Mouse (Mus musculus) midbrain, embryonic 11.5 days (tissue): ENCODE results near the gene Ttc25. TPM values are rescaled to one million over a fixed set of nuclear protein-coding genes. Genes with fewer than 3 reads are reported as not detected.

Experiments
- ATAC-seq: fragments of 200-750 bp; cut with Nextera tagmentation; 2 replicates; pipeline ENCODE4 v1.8.0; 2017; ENCODE audit warnings: moderate TSS enrichment, moderate library complexity; ENCODE audit not compliant: low FRiP score
- DNase-seq: peaks from one replicate; pipeline ENCODE4 v3.0.0; 2015; ENCODE audit warnings: low spot score; ENCODE audit errors: missing footprints
- H3K27ac ChIP-seq: fragments of 300-500 bp; sonication (generic); 2 replicates; pipeline ENCODE4 v1.5.1; 2014; ENCODE audit warnings: low read depth, low read length
- H3K27me3 ChIP-seq: fragments of 300-500 bp; sonication (generic); 2 replicates; pipeline ENCODE4 v1.6.1; 2014; ENCODE audit warnings: mild to moderate bottlenecking, low read length, moderate library complexity, mixed read lengths; ENCODE audit not compliant: control insufficient read depth, insufficient read depth
- H3K36me3 ChIP-seq: fragments of 300-500 bp; sonication (generic); 2 replicates; pipeline ENCODE4 v1.6.1; 2014; ENCODE audit warnings: mild to moderate bottlenecking, low read length, moderate library complexity, mixed read lengths; ENCODE audit not compliant: control insufficient read depth, insufficient read depth
- H3K4me1 ChIP-seq: fragments of 300-500 bp; sonication (generic); 2 replicates; pipeline ENCODE4 v1.6.1; 2014; ENCODE audit warnings: low read length; ENCODE audit not compliant: control insufficient read depth, insufficient read depth
- H3K4me2 ChIP-seq: fragments of 300-500 bp; sonication (generic); 2 replicates; pipeline ENCODE4 v1.6.1; 2014; ENCODE audit warnings: mild to moderate bottlenecking, moderate library complexity
- H3K4me3 ChIP-seq: fragments of 300-500 bp; sonication (generic); 2 replicates; pipeline ENCODE4 v1.5.1; 2014; ENCODE audit warnings: low read depth, low read length
- H3K9ac ChIP-seq: fragments of 300-500 bp; sonication (generic); 2 replicates; pipeline ENCODE4 v1.6.1; 2014; ENCODE audit warnings: low read length
- H3K9me3 ChIP-seq: fragments of 300-500 bp; sonication (generic); 2 replicates; pipeline ENCODE4 v1.6.1; 2016; ENCODE audit warnings: low read length; ENCODE audit not compliant: control insufficient read depth
- WGBS: fragments of 180-500 bp; shearing (Covaris S2); extraction: QIAGEN DNeasy Blood & Tissue Kit; methylation state at CpG from one replicate; pipeline ENCODE4 v1.1.7; 2014; 5-methylcytosine and 5-hydroxymethylcytosine counted together
- polyA plus RNA-seq: library from polyadenylated mRNA; unstranded; fragments of >200 nt; fragmentation: Nextera tagmentation; extraction: Ambion mirVana; gene quantifications from 2 replicates; pipeline ENCODE4 v1.2.1, GENCODE M21; 2014

Ttc25 gene
- polyA plus RNA-seq, 1 experiment from 2014 or later = 1.8 TPM

GRCm38 (mm10) chr11:100574188-100574587 lies 28.8 kb downstream of the Ttc25 start:
- H3K9me3 ChIP-seq = no peaks in the 10 kb centered on the region
- ATAC-seq (no peak), DNase-seq (no peak)
- WGBS = 89% methylated on average over 3 of the region's 3 CpGs
- H3K4me1 ChIP-seq = peaks cover 18% of the 10 kb centered on the region
- no peak overlapping the region for H3K9ac ChIP-seq
- no peak overlapping the region for H3K4me3 ChIP-seq
- H3K27me3 ChIP-seq = peaks cover 5% of the 10 kb centered on the region
- H3K4me2 ChIP-seq = peak overlapping the region; percentile 85; the same call in 1 of the 2 replicates
- no peak overlapping the region for H3K27ac ChIP-seq
- peaks cover 2% of the 10 kb centered on the region; the same call in 1 of the 2 replicates for H3K36me3 ChIP-seq

- peak; percentile 64; the same call in 1 of the 2 replicates for ATAC-seq
- DNase-seq = peak; percentile 95
- Histone ChIP-seq H3K9me3 (no peaks in the 10 kb centered on the region), H3K27ac (no peak within 1 kb of the TSS), H3K4me1 (peaks cover 18% of the 10 kb centered on the region), H3K4me2 (peak within 1 kb of the TSS; percentile 85), H3K4me3 (peak within 1 kb of the TSS; percentile 61), H3K36me3 (peaks cover 2% of the 10 kb centered on the region; the same call in 1 of the 2 replicates), H3K27me3 (peaks cover 5% of the 10 kb centered on the region), H3K9ac (peak within 1 kb of the TSS; percentile 68)
- WGBS = 3% methylated on average over 47 of the region's 47 CpGs
These were observed 29.5 kb downstream of the Ttc25 start, which contains the start of gene Cnp for GRCm38 (mm10) chr11:100574708-100575483. Cnp (plus strand) TSS chr11:100574904.

GRCm38 (mm10) chr11:100575484-100575855 lies 30.1 kb downstream of the Ttc25 start:
- H3K4me1 ChIP-seq = peaks cover 18% of the 10 kb centered on the region
- H3K27ac ChIP-seq = no peak overlapping the region

GRCm38 (mm10) chr11:100576256-100576655 lies 30.8 kb downstream of the Ttc25 start:
- Histone ChIP-seq H3K27ac (no peak overlapping the region), H3K9me3 (no peaks in the 10 kb centered on the region), H3K4me1 (peaks cover 11% of the 10 kb centered on the region), H3K27me3 (peaks cover 5% of the 10 kb centered on the region), H3K9ac (no peak overlapping the region), H3K36me3 (peaks cover 3% of the 10 kb centered on the region), H3K4me2 (no peak overlapping the region), H3K4me3 (no peak overlapping the region)
- no peak for ATAC-seq
- no peak for DNase-seq
- WGBS = 69% methylated on average over 21 of the region's 21 CpGs

More at GRCm38 (mm10) chr11:100575484-100575855, 30.1 kb downstream of the Ttc25 start:
- peaks cover 2% of the 10 kb centered on the region; the same call in 1 of the 2 replicates for H3K36me3 ChIP-seq
- H3K9me3 ChIP-seq = no peaks in the 10 kb centered on the region
- WGBS = 17% methylated on average over 2 of the region's 2 CpGs
- peak overlapping the region; percentile 85 for H3K4me2 ChIP-seq
- DNase-seq (no peak), ATAC-seq (peak; percentile 55; the same call in 1 of the 2 replicates)
- H3K27me3 ChIP-seq = peaks cover 5% of the 10 kb centered on the region
- peak overlapping the region; percentile 61 for H3K4me3 ChIP-seq
- peak overlapping the region; percentile 68 for H3K9ac ChIP-seq

GRCm38 (mm10) chr11:100577852-100578599 lies 32.6 kb downstream of the Ttc25 start:
- no peak overlapping the region for H3K4me3 ChIP-seq
- DNase-seq = no peak
- no peaks in the 10 kb centered on the region for H3K9me3 ChIP-seq
- peaks cover 16% of the 10 kb centered on the region for H3K36me3 ChIP-seq
- 84% methylated on average over 8 of the region's 8 CpGs for WGBS
- no peak for ATAC-seq
- H3K27ac ChIP-seq = no peak overlapping the region
- H3K9ac ChIP-seq = no peak overlapping the region
- H3K27me3 ChIP-seq = no peaks in the 10 kb centered on the region
- no peak overlapping the region for H3K4me2 ChIP-seq
- peaks cover 11% of the 10 kb centered on the region for H3K4me1 ChIP-seq

- Histone ChIP-seq H3K4me2 (no peak overlapping the region), H3K27ac (no peak overlapping the region), H3K36me3 (peaks cover 25% of the 10 kb centered on the region), H3K9ac (no peak overlapping the region), H3K9me3 (no peaks in the 10 kb centered on the region), H3K4me3 (no peak overlapping the region), H3K27me3 (no peaks in the 10 kb centered on the region), H3K4me1 (peaks cover 11% of the 10 kb centered on the region)
- DNase-seq (no peak), ATAC-seq (no peak)
- 95% methylated on average over 9 of the region's 9 CpGs for WGBS
These were observed 33.9 kb downstream of the Ttc25 start for GRCm38 (mm10) chr11:100579116-100579799.

- Histone ChIP-seq H3K4me1 (peaks cover 5% of the 10 kb centered on the region), H3K4me3 (no peak overlapping the region), H3K4me2 (no peak overlapping the region), H3K27ac (no peak overlapping the region), H3K36me3 (peaks cover 33% of the 10 kb centered on the region), H3K9ac (no peak overlapping the region), H3K27me3 (no peaks in the 10 kb centered on the region), H3K9me3 (no peaks in the 10 kb centered on the region)
- DNase-seq (no peak), ATAC-seq (no peak)
- 92% methylated on average over 13 of the region's 13 CpGs for WGBS
These were observed 34.9 kb downstream of the Ttc25 start for GRCm38 (mm10) chr11:100580275-100580674.

- Histone ChIP-seq H3K27ac (no peak overlapping the region), H3K4me3 (no peak overlapping the region), H3K4me2 (no peak overlapping the region), H3K9ac (no peak overlapping the region), H3K9me3 (no peaks in the 10 kb centered on the region), H3K27me3 (no peaks in the 10 kb centered on the region), H3K36me3 (peaks cover 39% of the 10 kb centered on the region), H3K4me1 (no peaks in the 10 kb centered on the region)
- ATAC-seq (no peak), DNase-seq (no peak)
- 96% methylated on average over 4 of the region's 4 CpGs for WGBS
These were observed 36.3 kb downstream of the Ttc25 start for GRCm38 (mm10) chr11:100581756-100582155.
